Mouse (Mus musculus): Measurements from ENCODE around the gene Acbd6. TPM values are rescaled to one million over a fixed set of nuclear protein-coding genes. Genes with fewer than 3 reads are reported as not detected.

Gene Acbd6
- 83.2 and 85.2 TPM in 2 replicates for polyA plus RNA-seq (2014; fragmentation: Nextera tagmentation; extraction: Ambion mirVana)

DNA sequence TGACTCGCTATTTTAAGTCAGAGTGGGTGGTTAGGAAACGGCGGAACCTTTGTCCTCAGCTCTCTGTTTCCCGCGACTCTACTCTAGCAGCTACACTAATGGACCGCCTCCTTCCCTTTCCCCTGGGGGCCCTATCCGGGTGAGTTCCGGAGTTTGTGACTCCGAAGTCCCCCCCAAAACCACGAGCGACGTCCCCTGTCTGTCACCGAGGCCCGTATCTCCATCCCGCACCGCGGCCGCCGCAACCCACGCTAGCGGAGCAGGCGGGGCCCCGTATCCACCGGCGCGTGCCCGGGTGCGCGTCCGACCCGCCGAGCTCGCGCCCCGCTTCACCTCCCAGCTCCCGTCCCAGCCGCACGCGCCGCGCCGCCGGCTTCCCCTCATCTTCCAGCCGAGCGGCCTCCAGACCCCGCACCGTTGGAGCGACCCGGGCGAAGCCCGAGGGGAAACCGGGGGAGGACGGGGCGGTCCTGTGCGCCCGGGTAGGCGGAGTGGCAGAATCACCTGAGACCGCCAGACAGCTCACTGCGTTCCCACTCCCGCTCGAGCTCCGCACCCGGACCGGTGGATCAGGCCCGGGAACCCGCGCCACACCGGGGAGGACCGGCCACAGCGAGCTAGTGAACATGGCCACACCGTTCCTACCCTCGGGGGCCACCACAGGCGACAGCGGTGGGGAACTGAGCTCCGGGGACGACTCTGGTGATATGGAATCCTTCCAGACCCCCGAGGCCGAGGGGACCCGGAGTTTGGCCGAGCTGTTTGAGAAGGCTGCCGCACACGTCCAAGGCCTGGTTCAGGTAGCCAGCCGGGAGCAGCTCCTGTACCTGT, at the start of gene Acbd6:
Gene Acbd6, plus strand, starts transcription at position 109 of the 831 bp plus-strand sequence.
- peak; percentile 88 for ATAC-seq (replicated peaks; ENCODE audit: insufficient number of reproducible peaks, low FRiP score, low TSS enrichment, low read depth)
- under 1% methylated on average over 83 of the region's 83 CpGs for WGBS
- DNase-seq (ENCODE audit: low spot score) = peak; percentile 89
- 0 out of 2 replicates have a peak within 1 kb of the TSS, but pooled peaks have one; percentile 52 for H3K27ac ChIP-seq (replicated peaks; ENCODE audit: low read depth, low read length)
- peak within 1 kb of the TSS; percentile 96 for H3K9ac ChIP-seq (replicated peaks; ENCODE audit: low read length)
- H3K4me1 ChIP-seq (ENCODE audit: control insufficient read depth, insufficient read depth, low read length) = peaks cover 3% of the 10 kb centered on the region
- no peaks in the 10 kb centered on the region for H3K36me3 ChIP-seq (replicated peaks; ENCODE audit: control insufficient read depth, insufficient read depth, low read depth, low read length)
- H3K4me3 ChIP-seq (ENCODE audit: low read depth, low read length) = peak within 1 kb of the TSS; percentile 81
- no peaks in the 10 kb centered on the region for H3K27me3 ChIP-seq (ENCODE audit: control insufficient read depth, insufficient read depth, low read length)
- H3K4me2 ChIP-seq (ENCODE audit: low read depth, low read length) = peak within 1 kb of the TSS; percentile 84
- no peaks in the 10 kb centered on the region for H3K9me3 ChIP-seq (replicated peaks; ENCODE audit: control insufficient read depth, low read length)

DNA sequence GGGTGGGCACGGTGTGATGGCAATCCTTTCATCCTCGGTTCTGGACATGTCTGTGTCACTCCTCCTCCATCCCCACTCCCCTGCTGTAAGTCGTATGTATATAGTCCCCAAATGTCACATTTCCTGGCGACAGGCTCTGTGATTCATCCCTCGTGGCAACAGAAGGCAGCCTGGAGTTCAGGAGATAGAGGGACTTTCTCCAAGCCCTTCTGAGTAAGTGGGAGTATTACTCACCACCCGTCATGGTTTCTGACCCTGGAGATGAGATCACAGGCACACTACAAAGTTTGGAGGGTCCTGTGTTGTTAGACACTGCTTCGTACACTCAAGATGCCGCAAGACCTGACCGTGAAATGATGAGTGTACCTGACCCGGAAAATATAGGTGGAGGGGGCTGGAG, 47.7 kb upstream of the Acbd6 start:
- H3K4me2 ChIP-seq (ENCODE audit: low read depth, low read length) = no peak overlapping the region
- no peaks in the 10 kb centered on the region for H3K9me3 ChIP-seq (replicated peaks; ENCODE audit: control insufficient read depth, low read length)
- no peak for ATAC-seq (replicated peaks; ENCODE audit: insufficient number of reproducible peaks, low FRiP score, low TSS enrichment, low read depth)
- no peak overlapping the region for H3K9ac ChIP-seq (replicated peaks; ENCODE audit: low read length)
- 71% methylated on average over 10 of the region's 10 CpGs for WGBS
- H3K27ac ChIP-seq (replicated peaks; ENCODE audit: low read depth, low read length) = no peak overlapping the region
- no peak overlapping the region for H3K4me3 ChIP-seq (ENCODE audit: low read depth, low read length)
- H3K4me1 ChIP-seq (ENCODE audit: control insufficient read depth, insufficient read depth, low read length) = no peaks in the 10 kb centered on the region
- DNase-seq (ENCODE audit: low spot score) = no peak
- no peaks in the 10 kb centered on the region for H3K27me3 ChIP-seq (ENCODE audit: control insufficient read depth, insufficient read depth, low read length)
- no peaks in the 10 kb centered on the region for H3K36me3 ChIP-seq (replicated peaks; ENCODE audit: control insufficient read depth, insufficient read depth, low read depth, low read length)

DNA sequence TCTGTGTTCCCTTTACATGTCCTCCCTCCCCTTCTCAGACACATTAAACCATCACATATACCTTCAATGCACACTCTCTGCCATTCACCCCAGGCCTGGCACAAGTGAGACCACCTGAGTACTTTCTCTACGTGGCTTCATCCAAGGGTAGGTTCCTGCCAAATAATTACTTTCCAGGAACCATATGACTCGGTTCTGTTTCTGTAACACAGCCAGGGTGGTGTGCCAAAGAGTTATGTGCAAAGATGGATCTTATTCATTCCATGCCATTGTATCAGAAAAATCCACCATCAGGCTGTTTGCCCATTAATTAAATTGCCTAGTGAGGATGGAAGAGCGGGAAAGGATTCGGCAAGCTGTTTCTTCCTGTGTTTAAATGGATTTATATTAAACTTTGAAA, 42.1 kb upstream of the Acbd6 start:
- H3K27ac ChIP-seq (replicated peaks; ENCODE audit: low read depth, low read length) = no peak overlapping the region
- no peaks in the 10 kb centered on the region for H3K27me3 ChIP-seq (ENCODE audit: control insufficient read depth, insufficient read depth, low read length)
- H3K36me3 ChIP-seq (replicated peaks; ENCODE audit: control insufficient read depth, insufficient read depth, low read depth, low read length) = no peaks in the 10 kb centered on the region
- no peaks in the 10 kb centered on the region for H3K4me1 ChIP-seq (ENCODE audit: control insufficient read depth, insufficient read depth, low read length)
- H3K4me2 ChIP-seq (ENCODE audit: low read depth, low read length) = no peak overlapping the region
- no peak for DNase-seq (ENCODE audit: low spot score)
- ATAC-seq (replicated peaks; ENCODE audit: insufficient number of reproducible peaks, low FRiP score, low TSS enrichment, low read depth) = no peak
- 90% methylated on average over 4 of the region's 4 CpGs for WGBS
- H3K9me3 ChIP-seq (replicated peaks; ENCODE audit: control insufficient read depth, low read length) = no peaks in the 10 kb centered on the region; the same call in 1 of the 2 replicates
- H3K4me3 ChIP-seq (ENCODE audit: low read depth, low read length) = no peak overlapping the region
- H3K9ac ChIP-seq (replicated peaks; ENCODE audit: low read length) = no peak overlapping the region

DNA sequence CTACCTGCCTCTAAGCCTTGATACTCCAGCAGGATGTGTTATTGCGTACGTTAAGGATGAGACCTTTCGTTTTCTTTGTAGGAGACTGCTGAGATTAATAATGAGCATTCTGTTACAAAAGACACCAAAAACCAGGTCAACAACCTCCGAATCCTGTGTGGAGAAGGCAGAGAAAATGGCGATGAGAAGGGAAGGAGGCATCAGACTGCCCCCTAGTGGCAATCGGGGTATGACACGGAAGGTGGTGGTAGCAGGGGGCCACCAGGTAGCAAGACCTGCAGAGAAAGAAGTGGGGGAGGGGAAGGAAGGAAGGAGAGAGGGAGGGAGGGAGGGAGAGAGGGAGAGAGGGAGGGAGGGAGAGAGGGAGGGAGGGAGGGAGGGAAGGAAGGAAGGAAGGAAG, 41.3 kb upstream of the Acbd6 start:
- Histone ChIP-seq H3K4me1 (ENCODE audit: control insufficient read depth, insufficient read depth, low read length) (no peaks in the 10 kb centered on the region), H3K27ac (replicated peaks; ENCODE audit: low read depth, low read length) (no peak overlapping the region), H3K4me3 (ENCODE audit: low read depth, low read length) (no peak overlapping the region), H3K9ac (replicated peaks; ENCODE audit: low read length) (no peak overlapping the region), H3K4me2 (ENCODE audit: low read depth, low read length) (no peak overlapping the region), H3K9me3 (replicated peaks; ENCODE audit: control insufficient read depth, low read length) (no peaks in the 10 kb centered on the region; the same call in 1 of the 2 replicates), H3K27me3 (ENCODE audit: control insufficient read depth, insufficient read depth, low read length) (no peaks in the 10 kb centered on the region), H3K36me3 (replicated peaks; ENCODE audit: control insufficient read depth, insufficient read depth, low read depth, low read length) (no peaks in the 10 kb centered on the region)
- 39% methylated on average over 7 of the region's 7 CpGs for WGBS
- ATAC-seq (replicated peaks; ENCODE audit: insufficient number of reproducible peaks, low FRiP score, low TSS enrichment, low read depth) = no peak
- peak; percentile 61 for DNase-seq (ENCODE audit: low spot score)

DNA sequence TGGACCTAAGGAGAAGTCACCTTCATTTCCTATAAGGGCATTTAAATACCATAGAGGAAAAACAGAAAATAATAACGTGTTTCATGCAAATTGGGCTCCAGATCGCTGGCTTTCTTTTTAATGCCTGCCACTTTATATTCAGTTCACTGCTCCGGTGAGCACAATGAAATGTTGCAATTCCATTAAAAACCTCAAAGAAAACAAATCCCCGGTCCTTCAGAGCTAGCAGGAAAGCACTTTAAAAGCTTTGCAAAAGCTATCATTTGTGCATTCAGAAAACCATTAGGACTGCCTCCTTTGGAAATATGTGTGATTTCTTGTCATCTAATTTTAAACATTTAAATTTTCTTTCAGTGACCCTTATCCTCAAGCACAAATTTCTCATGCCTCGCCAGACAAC, 40.9 kb upstream of the Acbd6 start:
- 63% methylated on average over 5 of the region's 5 CpGs for WGBS
- Histone ChIP-seq H3K4me2 (ENCODE audit: low read depth, low read length) (no peak overlapping the region), H3K9me3 (replicated peaks; ENCODE audit: control insufficient read depth, low read length) (no peaks in the 10 kb centered on the region; the same call in 1 of the 2 replicates), H3K27ac (replicated peaks; ENCODE audit: low read depth, low read length) (no peak overlapping the region), H3K36me3 (replicated peaks; ENCODE audit: control insufficient read depth, insufficient read depth, low read depth, low read length) (no peaks in the 10 kb centered on the region), H3K4me3 (ENCODE audit: low read depth, low read length) (no peak overlapping the region), H3K4me1 (ENCODE audit: control insufficient read depth, insufficient read depth, low read length) (no peaks in the 10 kb centered on the region), H3K27me3 (ENCODE audit: control insufficient read depth, insufficient read depth, low read length) (no peaks in the 10 kb centered on the region), H3K9ac (replicated peaks; ENCODE audit: low read length) (no peak overlapping the region)
- DNase-seq (ENCODE audit: low spot score) (no peak), ATAC-seq (replicated peaks; ENCODE audit: insufficient number of reproducible peaks, low FRiP score, low TSS enrichment, low read depth) (no peak)

DNA sequence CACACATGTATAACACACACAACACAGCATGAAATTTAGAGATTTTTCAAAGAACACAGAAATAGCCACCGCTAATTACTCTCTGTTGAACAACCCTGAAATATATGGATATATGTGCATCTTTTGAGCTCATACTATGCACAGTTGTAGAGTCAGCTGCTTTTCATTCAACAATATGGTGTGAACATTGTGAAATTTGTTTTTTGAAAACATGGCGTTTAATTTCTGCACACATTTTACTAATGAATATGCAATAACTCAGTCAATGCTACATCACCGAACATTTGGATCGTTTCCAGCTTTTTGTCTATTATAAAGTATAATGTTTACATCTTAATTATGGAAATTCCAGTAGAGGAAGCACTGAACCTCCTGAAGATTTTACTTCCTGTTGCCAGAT, 37.6 kb upstream of the Acbd6 start:
- Histone ChIP-seq H3K27ac (replicated peaks; ENCODE audit: low read depth, low read length) (no peak overlapping the region), H3K4me3 (ENCODE audit: low read depth, low read length) (no peak overlapping the region), H3K4me2 (ENCODE audit: low read depth, low read length) (no peak overlapping the region), H3K4me1 (ENCODE audit: control insufficient read depth, insufficient read depth, low read length) (no peaks in the 10 kb centered on the region), H3K27me3 (ENCODE audit: control insufficient read depth, insufficient read depth, low read length) (no peaks in the 10 kb centered on the region), H3K36me3 (replicated peaks; ENCODE audit: control insufficient read depth, insufficient read depth, low read depth, low read length) (no peaks in the 10 kb centered on the region), H3K9ac (replicated peaks; ENCODE audit: low read length) (no peak overlapping the region), H3K9me3 (replicated peaks; ENCODE audit: control insufficient read depth, low read length) (no peaks in the 10 kb centered on the region; the same call in 1 of the 2 replicates)
- DNase-seq (ENCODE audit: low spot score) (no peak), ATAC-seq (replicated peaks; ENCODE audit: insufficient number of reproducible peaks, low FRiP score, low TSS enrichment, low read depth) (no peak)
- WGBS = 93% methylated on average over 4 of the region's 4 CpGs

DNA sequence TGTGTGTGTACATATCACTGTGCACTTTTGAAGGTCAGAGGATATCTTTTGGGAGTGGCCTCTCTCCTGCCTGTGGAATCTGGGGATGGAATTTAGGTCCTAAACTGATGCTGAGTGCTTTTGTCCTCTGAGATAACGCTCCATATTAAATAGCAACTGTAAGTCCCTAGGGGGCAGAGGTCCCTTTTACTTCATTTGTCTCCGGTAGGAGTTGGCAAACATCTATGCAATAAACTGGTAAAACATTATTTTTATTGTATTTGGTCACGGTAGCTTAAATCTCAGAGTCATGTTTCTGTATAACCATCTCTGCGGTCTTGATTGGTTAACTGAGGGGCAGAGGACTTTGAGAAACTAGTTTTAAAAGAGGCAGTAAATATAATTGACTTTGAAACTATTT, 35.4 kb upstream of the Acbd6 start:
- H3K4me3 ChIP-seq (ENCODE audit: low read depth, low read length) = no peak overlapping the region
- no peaks in the 10 kb centered on the region for H3K27me3 ChIP-seq (ENCODE audit: control insufficient read depth, insufficient read depth, low read length)
- H3K27ac ChIP-seq (replicated peaks; ENCODE audit: low read depth, low read length) = no peak overlapping the region
- no peaks in the 10 kb centered on the region for H3K4me1 ChIP-seq (ENCODE audit: control insufficient read depth, insufficient read depth, low read length)
- ATAC-seq (replicated peaks; ENCODE audit: insufficient number of reproducible peaks, low FRiP score, low TSS enrichment, low read depth) (no peak), DNase-seq (ENCODE audit: low spot score) (no peak)
- H3K9me3 ChIP-seq (replicated peaks; ENCODE audit: control insufficient read depth, low read length) = no peaks in the 10 kb centered on the region; the same call in 1 of the 2 replicates
- H3K36me3 ChIP-seq (replicated peaks; ENCODE audit: control insufficient read depth, insufficient read depth, low read depth, low read length) = no peaks in the 10 kb centered on the region
- H3K9ac ChIP-seq (replicated peaks; ENCODE audit: low read length) = no peak overlapping the region
- H3K4me2 ChIP-seq (ENCODE audit: low read depth, low read length) = no peak overlapping the region
- WGBS = 89% methylated on average over 4 of the region's 4 CpGs

DNA sequence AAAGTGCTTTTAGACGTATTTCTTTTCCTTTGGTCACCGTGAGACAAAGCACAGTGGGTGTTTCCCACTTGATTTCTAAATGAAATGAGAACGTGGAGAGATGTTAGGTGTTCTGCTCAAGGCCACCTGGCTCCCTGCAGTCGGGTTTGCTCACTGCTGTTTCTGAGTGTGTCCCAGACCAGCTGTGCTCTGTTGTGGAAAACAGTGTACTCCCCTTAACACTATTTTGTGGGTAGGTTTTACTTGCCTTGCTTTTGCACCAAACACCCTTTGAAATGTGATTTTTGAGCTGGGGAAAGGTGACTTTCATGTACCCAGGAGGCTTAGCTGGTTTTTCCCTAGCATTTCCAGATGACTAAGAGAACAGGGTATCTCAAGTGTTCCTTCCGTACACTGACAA, 31.7 kb upstream of the Acbd6 start:
- H3K27me3 ChIP-seq (ENCODE audit: control insufficient read depth, insufficient read depth, low read length) = no peaks in the 10 kb centered on the region
- peaks cover 4% of the 10 kb centered on the region; the same call in 1 of the 2 replicates for H3K4me1 ChIP-seq (ENCODE audit: control insufficient read depth, insufficient read depth, low read length)
- ATAC-seq (replicated peaks; ENCODE audit: insufficient number of reproducible peaks, low FRiP score, low TSS enrichment, low read depth) (no peak), DNase-seq (ENCODE audit: low spot score) (no peak)
- no peak overlapping the region for H3K27ac ChIP-seq (replicated peaks; ENCODE audit: low read depth, low read length)
- H3K36me3 ChIP-seq (replicated peaks; ENCODE audit: control insufficient read depth, insufficient read depth, low read depth, low read length) = no peaks in the 10 kb centered on the region
- H3K9me3 ChIP-seq (replicated peaks; ENCODE audit: control insufficient read depth, low read length) = no peaks in the 10 kb centered on the region
- H3K9ac ChIP-seq (replicated peaks; ENCODE audit: low read length) = no peak overlapping the region
- H3K4me3 ChIP-seq (ENCODE audit: low read depth, low read length) = no peak overlapping the region
- 58% methylated on average over 5 of the region's 5 CpGs for WGBS
- H3K4me2 ChIP-seq (ENCODE audit: low read depth, low read length) = no peak overlapping the region

Data from embryonic facial prominence, embryonic 11.5 days (tissue).